Mouse (Mus musculus) liver, embryonic 16.5 days (tissue): ENCODE data around the gene Tymp. TPM values are rescaled to one million over a fixed set of nuclear protein-coding genes. Genes with fewer than 3 reads are reported as not detected.
A peak's percentile ranks its signal among the peaks of the same experiment; 100 is the strongest.

Experiments
- ATAC-seq: fragments of 200-750 bp; cut with Nextera tagmentation; 2 replicates; pipeline ENCODE4 v1.8.0; 2017; ENCODE audit warnings: low read depth, mild to moderate bottlenecking, moderate number of reproducible peaks, moderate library complexity
- H3K27ac ChIP-seq: fragments of 300-500 bp; sonication (generic); 2 replicates; pipeline ENCODE4 v1.5.1; 2014; ENCODE audit warnings: mild to moderate bottlenecking, low read length
- H3K27me3 ChIP-seq: fragments of 300-500 bp; sonication (generic); 2 replicates; pipeline ENCODE4 v1.6.1; 2014; ENCODE audit warnings: low read depth, low read length, mixed read lengths; ENCODE audit not compliant: control insufficient read depth, insufficient read depth
- H3K36me3 ChIP-seq: fragments of 300-500 bp; sonication (generic); 2 replicates; pipeline ENCODE4 v1.6.1; 2014; ENCODE audit warnings: mild to moderate bottlenecking; ENCODE audit not compliant: control insufficient read depth, insufficient read depth
- H3K4me1 ChIP-seq: fragments of 300-500 bp; sonication (generic); 2 replicates; pipeline ENCODE4 v1.6.1; 2014; ENCODE audit warnings: low read depth, low read length, mixed read lengths; ENCODE audit not compliant: control insufficient read depth
- H3K4me2 ChIP-seq: fragments of 300-500 bp; sonication (generic); 2 replicates; pipeline ENCODE4 v1.6.1; 2014; ENCODE audit warnings: low read depth, low read length, mixed read lengths
- H3K4me3 ChIP-seq: fragments of 300-500 bp; sonication (generic); 2 replicates; pipeline ENCODE4 v1.5.1; 2014; ENCODE audit warnings: low read depth, mild to moderate bottlenecking, low read length
- H3K9ac ChIP-seq: fragments of 300-500 bp; sonication (generic); 2 replicates; pipeline ENCODE4 v1.6.1; 2014; ENCODE audit warnings: low read depth, low read length
- H3K9me3 ChIP-seq: fragments of 300-500 bp; sonication (generic); replicated peaks from 2 replicates; pipeline ENCODE4 v1.6.1; 2016; ENCODE audit warnings: low read length; ENCODE audit not compliant: control insufficient read depth
- WGBS: fragments of 180-500 bp; shearing (Covaris S2); extraction: QIAGEN DNeasy Blood & Tissue Kit; methylation state at CpG from one replicate; pipeline ENCODE4 v1.1.7; 2014; ENCODE audit not compliant: insufficient replicate concordance; 5-methylcytosine and 5-hydroxymethylcytosine counted together
- polyA plus RNA-seq: library from polyadenylated mRNA; unstranded; fragments of >200 nt; fragmentation: Nextera tagmentation; extraction: Ambion mirVana; gene quantifications from 2 replicates; pipeline ENCODE4 v1.2.1, GENCODE M21; 2015

Tymp gene
- 0.32 and 0.39 TPM in 2 replicates for polyA plus RNA-seq

- Histone ChIP-seq H3K9ac (no peak within 1 kb of the TSS), H3K27me3 (peaks cover 34% of the 10 kb centered on the region), H3K36me3 (peaks cover 7% of the 10 kb centered on the region), H3K27ac (no peak within 1 kb of the TSS), H3K4me2 (no peak within 1 kb of the TSS), H3K9me3 (no peaks in the 10 kb centered on the region), H3K4me1 (peaks cover 34% of the 10 kb centered on the region), H3K4me3 (no peak within 1 kb of the TSS)
- 43% methylated on average over 16 of the region's 16 CpGs for WGBS
- ATAC-seq: no peak
These were observed at the start of gene Tymp for GRCm38 (mm10) chr15:89376957-89377356. TSS of gene Tymp (minus strand) at chr15:89377039.

- H3K27ac ChIP-seq: no peak within 1 kb of the TSS
- H3K27me3 ChIP-seq: no peaks in the 10 kb centered on the region
- peak within 1 kb of the TSS; percentile 25; the same call in 1 of the 2 replicates for H3K4me3 ChIP-seq
- no peaks in the 10 kb centered on the region for H3K9me3 ChIP-seq
- ATAC-seq: no peak
- H3K36me3 ChIP-seq: no peaks in the 10 kb centered on the region; the same call in 1 of the 2 replicates
- H3K4me2 ChIP-seq: peak within 1 kb of the TSS; percentile 36
- peaks cover 7% of the 10 kb centered on the region for H3K4me1 ChIP-seq
- H3K9ac ChIP-seq: no peak within 1 kb of the TSS
- 62% methylated on average over 6 of the region's 6 CpGs for WGBS
These were observed 48.9 kb upstream of the Tymp start, which contains the start of gene Cpt1b for GRCm38 (mm10) chr15:89425711-89426121. TSS of gene Cpt1b (minus strand) at chr15:89425863.

- no peak for ATAC-seq
- Histone ChIP-seq H3K9me3 (no peaks in the 10 kb centered on the region), H3K4me3 (no peak overlapping the region), H3K27me3 (no peaks in the 10 kb centered on the region), H3K4me1 (peaks cover 7% of the 10 kb centered on the region), H3K36me3 (no peaks in the 10 kb centered on the region; the same call in 1 of the 2 replicates), H3K4me2 (no peak overlapping the region), H3K27ac (no peak overlapping the region), H3K9ac (no peak overlapping the region)
- WGBS: 78% methylated on average over 8 of the region's 8 CpGs
These were observed 47.8 kb upstream of the Tymp start for GRCm38 (mm10) chr15:89424621-89425020.

GRCm38 (mm10) chr15:89421938-89422337 is 45.1 kb upstream of the Tymp start:
- no peak for ATAC-seq
- H3K4me3 ChIP-seq: no peak overlapping the region
- H3K4me1 ChIP-seq: no peaks in the 10 kb centered on the region; the same call in 1 of the 2 replicates
- H3K27me3 ChIP-seq: no peaks in the 10 kb centered on the region
- no peaks in the 10 kb centered on the region for H3K9me3 ChIP-seq
- 83% methylated on average over 9 of the region's 9 CpGs for WGBS
- no peaks in the 10 kb centered on the region; the same call in 1 of the 2 replicates for H3K36me3 ChIP-seq
- no peak overlapping the region for H3K27ac ChIP-seq
- no peak overlapping the region for H3K9ac ChIP-seq
- no peak overlapping the region for H3K4me2 ChIP-seq

- ATAC-seq: no peak
- H3K4me2 ChIP-seq: no peak overlapping the region
- no peaks in the 10 kb centered on the region for H3K9me3 ChIP-seq
- no peak overlapping the region for H3K27ac ChIP-seq
- H3K4me3 ChIP-seq: no peak overlapping the region
- H3K4me1 ChIP-seq: no peaks in the 10 kb centered on the region
- no peaks in the 10 kb centered on the region for H3K27me3 ChIP-seq
- no peak overlapping the region for H3K9ac ChIP-seq
- WGBS: 70% methylated on average over 8 of the region's 8 CpGs
- no peaks in the 10 kb centered on the region for H3K36me3 ChIP-seq
These were observed 38.4 kb upstream of the Tymp start for GRCm38 (mm10) chr15:89415282-89415681.

- Histone ChIP-seq H3K4me2 (no peak within 1 kb of the TSS), H3K36me3 (no peaks in the 10 kb centered on the region), H3K4me3 (no peak within 1 kb of the TSS), H3K9ac (no peak within 1 kb of the TSS), H3K9me3 (no peaks in the 10 kb centered on the region), H3K27ac (no peak within 1 kb of the TSS), H3K27me3 (no peaks in the 10 kb centered on the region), H3K4me1 (no peaks in the 10 kb centered on the region)
- 79% methylated on average over 24 of the region's 24 CpGs for WGBS
- no peak for ATAC-seq
These were observed 33.3 kb upstream of the Tymp start, which contains the start of gene Syce3 for GRCm38 (mm10) chr15:89410118-89410517. TSS of gene Syce3 (minus strand) at chr15:89410503.

GRCm38 (mm10) chr15:89406691-89407090 is 29.9 kb upstream of the Tymp start:
- no peaks in the 10 kb centered on the region for H3K4me1 ChIP-seq
- H3K27me3 ChIP-seq: no peaks in the 10 kb centered on the region
- no peak overlapping the region for H3K4me3 ChIP-seq
- no peak overlapping the region for H3K27ac ChIP-seq
- H3K36me3 ChIP-seq: no peaks in the 10 kb centered on the region
- H3K9me3 ChIP-seq: no peaks in the 10 kb centered on the region
- H3K9ac ChIP-seq: no peak overlapping the region
- no peak for ATAC-seq
- no peak overlapping the region for H3K4me2 ChIP-seq

GRCm38 (mm10) chr15:89404831-89405623 is 28.2 kb upstream of the Tymp start:
- Histone ChIP-seq H3K4me1 (no peaks in the 10 kb centered on the region), H3K9ac (no peak overlapping the region), H3K27ac (no peak overlapping the region), H3K9me3 (no peaks in the 10 kb centered on the region), H3K27me3 (no peaks in the 10 kb centered on the region), H3K4me3 (no peak overlapping the region), H3K36me3 (no peaks in the 10 kb centered on the region), H3K4me2 (no peak overlapping the region)
- 54% methylated on average over 10 of the region's 10 CpGs for WGBS
- ATAC-seq: no peak

- Histone ChIP-seq H3K9me3 (no peaks in the 10 kb centered on the region), H3K4me2 (no peak overlapping the region), H3K27me3 (no peaks in the 10 kb centered on the region), H3K4me3 (no peak overlapping the region), H3K27ac (no peak overlapping the region), H3K36me3 (no peaks in the 10 kb centered on the region), H3K9ac (no peak overlapping the region), H3K4me1 (no peaks in the 10 kb centered on the region)
- WGBS: 74% methylated on average over 1 of the region's 1 CpGs
- no peak for ATAC-seq
These were observed 25.6 kb upstream of the Tymp start for GRCm38 (mm10) chr15:89402471-89402870.
